Mouse (Mus musculus) gastrocnemius, adult 8-10 months (tissue): Measurements from ENCODE around the gene Proz. TPM values are rescaled to one million over a fixed set of nuclear protein-coding genes. Genes with fewer than 3 reads are reported as not detected.
A peak's percentile ranks its signal among the peaks of the same experiment; 100 is the strongest.

Source experiments
- DNase-seq, 2 experiments: peaks; one replicate each; pipeline ENCODE4 v3.0.0; 2022; ENCODE audit warnings: low spot score in 2 of 2
- total RNA-seq, 4 experiments: library from RNA; stranded (reverse); gene quantifications; 2 replicates each; pipeline ENCODE4 v1.2.4; 2022

Gene Proz
- total RNA-seq, 4 experiments from 2014 or later, result 0.29 TPM; not detected in 3

GRCm38 (mm10) chr8:13105908-13106551 is 45.3 kb downstream of the Proz start:
- DNase-seq, result peak in 1 of 2 experiments; percentile 30

- DNase-seq, result no peak
Measured at GRCm38 (mm10) chr8:13107990-13108638, 47.4 kb downstream of the Proz start.

- DNase-seq, result no peak
Measured at GRCm38 (mm10) chr8:13108967-13109366, 48.3 kb downstream of the Proz start.

GRCm38 (mm10) chr8:13109416-13109960 is 48.8 kb downstream of the Proz start:
- no peak for DNase-seq

- DNase-seq, result no peak
Measured at GRCm38 (mm10) chr8:13111917-13112316, 51.2 kb downstream of the Proz start.

- no peak for DNase-seq
Measured at GRCm38 (mm10) chr8:13113232-13113631, 52.5 kb downstream of the Proz start.

GRCm38 (mm10) chr8:13117096-13117495 is 56.4 kb downstream of the Proz start:
- no peak for DNase-seq

- no peak for DNase-seq
Measured at GRCm38 (mm10) chr8:13118516-13118915, 57.8 kb downstream of the Proz start.

- DNase-seq, result no peak
Measured at GRCm38 (mm10) chr8:13120882-13121665, 60.4 kb downstream of the Proz start.

GRCm38 (mm10) chr8:13122887-13123421 is 62.2 kb downstream of the Proz start:
- no peak for DNase-seq

GRCm38 (mm10) chr8:13124897-13125296 is 64.2 kb downstream of the Proz start:
- no peak for DNase-seq

Other genes starting within 250 kb of the Proz start
- 10 to 100 TPM; 12.1 to 19.6 (median 16.5) TPM for gene Mcf2l, start 187.1 kb upstream of the Proz start, total RNA-seq
- gene F7, start 34.9 kb upstream of the Proz start, total RNA-seq, result not detected
- not detected for gene F10, start 23.6 kb upstream of the Proz start, total RNA-seq
- gene Pcid2, start 44.5 kb downstream of the Proz start, total RNA-seq, result 1 to 10 TPM; 6.5 to 7.6 (median 6.8) TPM
- 10 to 100 TPM; 70.4 to 74.4 (median 71.9) TPM for gene Cul4a, start 44.7 kb downstream of the Proz start, total RNA-seq
- gene Lamp1, start 98.2 kb downstream of the Proz start, total RNA-seq, result 100 to 1,000 TPM; 405 to 451 (median 426) TPM
- 10 to 100 TPM in 3 of 4 experiments, 1 to 10 TPM in 1; 9.3 to 14.1 (median 11.8) TPM for gene Grtp1, start 139.7 kb downstream of the Proz start, total RNA-seq
- gene Adprhl1, start 193.2 kb downstream of the Proz start, total RNA-seq, result 10 to 100 TPM; 50.0 to 62.3 (median 56.3) TPM
- gene Dcun1d2, start 227.2 kb downstream of the Proz start, total RNA-seq, result 10 to 100 TPM; 80.1 to 95.6 (median 88.1) TPM
- 10 to 100 TPM; 12.0 to 21.5 (median 17.1) TPM for gene Tmco3, start 227.3 kb downstream of the Proz start, total RNA-seq